Mouse (Mus musculus): ENCODE measurements around the gene Cdc20b.

DNA sequence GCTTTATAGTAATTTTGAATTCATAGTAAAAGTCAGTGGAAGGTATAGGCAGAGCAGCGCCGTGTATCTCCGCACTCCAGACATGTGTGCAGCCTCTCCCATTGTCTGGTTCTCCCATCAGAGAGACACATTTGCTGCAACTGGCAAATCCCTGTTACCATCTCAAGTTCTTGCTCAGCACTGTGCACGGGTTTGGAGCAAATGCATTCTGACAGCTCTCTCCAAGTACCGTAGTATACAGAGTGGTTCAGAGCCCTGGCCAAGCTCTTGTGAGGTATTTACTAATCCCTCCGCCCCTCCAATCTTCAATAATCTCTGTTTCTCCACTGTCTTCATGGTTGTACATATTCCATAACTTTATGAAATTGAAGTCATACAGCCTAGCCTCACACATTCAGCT, 22.2 kb upstream of the Cdc20b start:
- TF ChIP-seq POLR2A (IDR thresholded peaks at IDR 0.05; ENCODE audit: low read depth, low read length) (no peak), CTCF (IDR thresholded peaks at IDR 0.05; ENCODE audit: borderline replicate concordance, insufficient read depth, low read length) (no peak)
